Mouse (Mus musculus) midbrain, embryonic 14.5 days (tissue): ENCODE data around the gene Sort1. TPM values are rescaled to one million over a fixed set of nuclear protein-coding genes. Genes with fewer than 3 reads are reported as not detected.

Experiments
- ATAC-seq: fragments of 200-750 bp; cut with Nextera tagmentation; 2 replicates; pipeline ENCODE4 v1.8.0; 2017; ENCODE audit warnings: moderate number of reproducible peaks, moderate library complexity; ENCODE audit not compliant: low FRiP score, low TSS enrichment
- DNase-seq: peaks from one replicate; pipeline ENCODE4 v3.0.0-alpha.2; 2015
- H3K27ac ChIP-seq: fragments of 300-500 bp; sonication (generic); replicated peaks from 2 replicates; pipeline ENCODE4 v1.5.1; 2014; ENCODE audit warnings: mild to moderate bottlenecking, low read depth, low read length, moderate library complexity
- H3K27me3 ChIP-seq: fragments of 300-500 bp; sonication (generic); 2 replicates; pipeline ENCODE4 v1.6.1; 2014; ENCODE audit warnings: low read length, control low read depth, mixed read lengths; ENCODE audit not compliant: control insufficient read depth, insufficient read depth
- H3K36me3 ChIP-seq: fragments of 300-500 bp; sonication (generic); 2 replicates; pipeline ENCODE4 v1.6.1; 2014; ENCODE audit warnings: low read length, control low read depth; ENCODE audit not compliant: control insufficient read depth, insufficient read depth
- H3K4me1 ChIP-seq: fragments of 300-500 bp; sonication (generic); 2 replicates; pipeline ENCODE4 v1.6.1; 2014; ENCODE audit warnings: mild to moderate bottlenecking, antibody characterized with exemption, low read length, control low read depth; ENCODE audit not compliant: control insufficient read depth, insufficient read depth
- H3K4me2 ChIP-seq: fragments of 300-500 bp; sonication (generic); 2 replicates; pipeline ENCODE4 v1.6.1; 2014; ENCODE audit warnings: mild to moderate bottlenecking, low read length, moderate library complexity
- H3K4me3 ChIP-seq: fragments of 300-500 bp; sonication (generic); replicated peaks from 2 replicates; pipeline ENCODE4 v1.5.1; 2014; ENCODE audit warnings: low read depth, low read length
- H3K9ac ChIP-seq: fragments of 300-500 bp; sonication (generic); replicated peaks from 2 replicates; pipeline ENCODE4 v1.6.1; 2014; ENCODE audit warnings: mild to moderate bottlenecking, low read length, moderate library complexity
- H3K9me3 ChIP-seq: fragments of 300-500 bp; sonication (generic); 2 replicates; pipeline ENCODE4 v1.6.1; 2016; ENCODE audit warnings: low read length, control low read depth, mixed read lengths; ENCODE audit not compliant: control insufficient read depth
- WGBS: fragments of 180-500 bp; shearing (Covaris S2); extraction: QIAGEN DNeasy Blood & Tissue Kit; methylation state at CpG from one replicate; pipeline ENCODE4 v1.1.7; 2014; 5-methylcytosine and 5-hydroxymethylcytosine counted together
- polyA plus RNA-seq: library from polyadenylated mRNA; unstranded; fragments of >200 nt; fragmentation: Nextera tagmentation; extraction: Ambion mirVana; gene quantifications from 2 replicates; pipeline ENCODE4 v1.2.1, GENCODE M21; 2014

Sort1 gene
- polyA plus RNA-seq, 1 experiment from 2014 or later = 28.6 TPM

GRCm38 (mm10) chr3:108360894-108361293 is 77.0 kb downstream of the Sort1 start:
- 0 out of 2 replicates have a peak overlapping the region, but pooled peaks have one; percentile 2 for H3K9ac ChIP-seq
- H3K9me3 ChIP-seq = no peaks in the 10 kb centered on the region
- no peaks in the 10 kb centered on the region for H3K27me3 ChIP-seq
- H3K4me2 ChIP-seq = no peak overlapping the region
- 4% methylated on average over 7 of the region's 7 CpGs for WGBS
- H3K36me3 ChIP-seq = peaks cover 40% of the 10 kb centered on the region
- peaks cover 4% of the 10 kb centered on the region; the same call in 1 of the 2 replicates for H3K4me1 ChIP-seq
- ATAC-seq = peak; percentile 63; the same call in 1 of the 2 replicates
- H3K27ac ChIP-seq = 0 out of 2 replicates have a peak overlapping the region, but pooled peaks have one; percentile 16
- no peak overlapping the region for H3K4me3 ChIP-seq
- peak; percentile 60 for DNase-seq

GRCm38 (mm10) chr3:108363626-108364025 is 79.7 kb downstream of the Sort1 start:
- Histone ChIP-seq H3K9ac (no peak overlapping the region), H3K9me3 (no peaks in the 10 kb centered on the region), H3K27me3 (no peaks in the 10 kb centered on the region), H3K27ac (no peak overlapping the region), H3K4me2 (no peak overlapping the region), H3K36me3 (peaks cover 13% of the 10 kb centered on the region), H3K4me3 (no peak overlapping the region), H3K4me1 (peaks cover 4% of the 10 kb centered on the region; the same call in 1 of the 2 replicates)
- ATAC-seq (no peak), DNase-seq (peak; percentile 27)
- WGBS = 73% methylated on average over 3 of the region's 3 CpGs

- Histone ChIP-seq H3K9ac (no peak within 1 kb of the TSS), H3K27ac (no peak within 1 kb of the TSS), H3K4me2 (no peak within 1 kb of the TSS), H3K27me3 (no peaks in the 10 kb centered on the region), H3K4me3 (no peak within 1 kb of the TSS), H3K9me3 (no peaks in the 10 kb centered on the region), H3K4me1 (peaks cover 4% of the 10 kb centered on the region; the same call in 1 of the 2 replicates), H3K36me3 (peaks cover 6% of the 10 kb centered on the region)
- 78% methylated on average over 9 of the region's 9 CpGs for WGBS
- no peak for DNase-seq
- ATAC-seq = no peak
These were observed 80.6 kb downstream of the Sort1 start, which contains the start of gene Mybphl for GRCm38 (mm10) chr3:108364270-108364995. Gene Mybphl (plus strand): TSS chr3:108364911.

GRCm38 (mm10) chr3:108367173-108367572 is 83.3 kb downstream of the Sort1 start:
- WGBS = 62% methylated on average over 9 of the region's 9 CpGs
- Histone ChIP-seq H3K4me1 (no peaks in the 10 kb centered on the region), H3K9ac (no peak overlapping the region), H3K27ac (no peak overlapping the region), H3K4me3 (no peak overlapping the region), H3K36me3 (no peaks in the 10 kb centered on the region), H3K27me3 (no peaks in the 10 kb centered on the region), H3K9me3 (no peaks in the 10 kb centered on the region), H3K4me2 (peak overlapping the region; percentile 28)
- ATAC-seq (peak; percentile 35; the same call in 1 of the 2 replicates), DNase-seq (peak; percentile 72)

- 81% methylated on average over 3 of the region's 3 CpGs for WGBS
- no peaks in the 10 kb centered on the region for H3K36me3 ChIP-seq
These were observed 83.9 kb downstream of the Sort1 start for GRCm38 (mm10) chr3:108367828-108368227.

GRCm38 (mm10) chr3:108368721-108369120 is 84.8 kb downstream of the Sort1 start:
- H3K4me3 ChIP-seq = no peak overlapping the region
- H3K36me3 ChIP-seq = no peaks in the 10 kb centered on the region
- no peak for ATAC-seq
- H3K4me1 ChIP-seq = no peaks in the 10 kb centered on the region
- H3K9me3 ChIP-seq = no peaks in the 10 kb centered on the region
- 84% methylated on average over 5 of the region's 5 CpGs for WGBS
- no peaks in the 10 kb centered on the region for H3K27me3 ChIP-seq
- H3K9ac ChIP-seq = no peak overlapping the region
- no peak for DNase-seq
- no peak overlapping the region for H3K4me2 ChIP-seq
- H3K27ac ChIP-seq = no peak overlapping the region

More at GRCm38 (mm10) chr3:108367828-108368227, 83.9 kb downstream of the Sort1 start:
- DNase-seq = no peak
- Histone ChIP-seq H3K9me3 (no peaks in the 10 kb centered on the region), H3K27ac (no peak overlapping the region), H3K4me1 (no peaks in the 10 kb centered on the region), H3K9ac (0 out of 2 replicates have a peak overlapping the region, but pooled peaks have one; percentile 7), H3K4me2 (peak overlapping the region; percentile 28), H3K27me3 (no peaks in the 10 kb centered on the region), H3K4me3 (no peak overlapping the region)
- ATAC-seq = no peak

GRCm38 (mm10) chr3:108372274-108372673 is 88.4 kb downstream of the Sort1 start:
- WGBS = 79% methylated on average over 3 of the region's 3 CpGs

GRCm38 (mm10) chr3:108372691-108373090 is 88.8 kb downstream of the Sort1 start:
- DNase-seq (no peak), ATAC-seq (no peak)
- H3K4me1 ChIP-seq = no peaks in the 10 kb centered on the region
- H3K9ac ChIP-seq = no peak overlapping the region
- no peaks in the 10 kb centered on the region for H3K36me3 ChIP-seq
- H3K27me3 ChIP-seq = no peaks in the 10 kb centered on the region
- H3K4me2 ChIP-seq = no peak overlapping the region
- no peak overlapping the region for H3K27ac ChIP-seq
- no peaks in the 10 kb centered on the region for H3K9me3 ChIP-seq
- no peak overlapping the region for H3K4me3 ChIP-seq
- 90% methylated on average over 3 of the region's 3 CpGs for WGBS

More at GRCm38 (mm10) chr3:108372274-108372673, 88.4 kb downstream of the Sort1 start:
- DNase-seq = no peak
- no peaks in the 10 kb centered on the region for H3K27me3 ChIP-seq
- H3K9ac ChIP-seq = no peak overlapping the region
- H3K4me2 ChIP-seq = no peak overlapping the region
- no peaks in the 10 kb centered on the region for H3K36me3 ChIP-seq
- no peaks in the 10 kb centered on the region for H3K4me1 ChIP-seq
- H3K9me3 ChIP-seq = no peaks in the 10 kb centered on the region
- H3K4me3 ChIP-seq = no peak overlapping the region
- no peak overlapping the region for H3K27ac ChIP-seq
- ATAC-seq = no peak
